Mouse (Mus musculus) midbrain, embryonic 11.5 days (tissue): ENCODE measurements at regions not wholly inside any gene's neighbourhood (a gene's known extent, or its start where the extent isn't known, plus 50 kb on each side); places are given as distances from the start of the nearest gene placed in this dataset.

Source experiments
- ATAC-seq: fragments of 200-750 bp; cut with Nextera tagmentation; 2 replicates; pipeline ENCODE4 v1.8.0; 2017; ENCODE audit warnings: moderate TSS enrichment, moderate library complexity; ENCODE audit not compliant: low FRiP score
- DNase-seq: peaks from one replicate; pipeline ENCODE4 v3.0.0; 2015; ENCODE audit warnings: low spot score; ENCODE audit errors: missing footprints
- H3K27ac ChIP-seq: fragments of 300-500 bp; sonication (generic); 2 replicates; pipeline ENCODE4 v1.5.1; 2014; ENCODE audit warnings: low read depth, low read length
- H3K27me3 ChIP-seq: fragments of 300-500 bp; sonication (generic); 2 replicates; pipeline ENCODE4 v1.6.1; 2014; ENCODE audit warnings: mild to moderate bottlenecking, low read length, moderate library complexity, mixed read lengths; ENCODE audit not compliant: control insufficient read depth, insufficient read depth
- H3K36me3 ChIP-seq: fragments of 300-500 bp; sonication (generic); 2 replicates; pipeline ENCODE4 v1.6.1; 2014; ENCODE audit warnings: mild to moderate bottlenecking, low read length, moderate library complexity, mixed read lengths; ENCODE audit not compliant: control insufficient read depth, insufficient read depth
- H3K4me1 ChIP-seq: fragments of 300-500 bp; sonication (generic); 2 replicates; pipeline ENCODE4 v1.6.1; 2014; ENCODE audit warnings: low read length; ENCODE audit not compliant: control insufficient read depth, insufficient read depth
- H3K4me2 ChIP-seq: fragments of 300-500 bp; sonication (generic); 2 replicates; pipeline ENCODE4 v1.6.1; 2014; ENCODE audit warnings: mild to moderate bottlenecking, moderate library complexity
- H3K4me3 ChIP-seq: fragments of 300-500 bp; sonication (generic); 2 replicates; pipeline ENCODE4 v1.5.1; 2014; ENCODE audit warnings: low read depth, low read length
- H3K9ac ChIP-seq: fragments of 300-500 bp; sonication (generic); 2 replicates; pipeline ENCODE4 v1.6.1; 2014; ENCODE audit warnings: low read length
- H3K9me3 ChIP-seq: fragments of 300-500 bp; sonication (generic); 2 replicates; pipeline ENCODE4 v1.6.1; 2016; ENCODE audit warnings: low read length; ENCODE audit not compliant: control insufficient read depth
- WGBS: fragments of 180-500 bp; shearing (Covaris S2); extraction: QIAGEN DNeasy Blood & Tissue Kit; methylation state at CpG from one replicate; pipeline ENCODE4 v1.1.7; 2014; 5-methylcytosine and 5-hydroxymethylcytosine counted together

GRCm38 (mm10) chr1:51660531-51660930 lies 182.3 kb upstream of the Nabp1 start:
- WGBS = 94% methylated on average over 1 of the region's 1 CpGs
- Histone ChIP-seq H3K4me2 (no peak overlapping the region), H3K36me3 (no peaks in the 10 kb centered on the region), H3K4me3 (no peak overlapping the region), H3K27ac (no peak overlapping the region), H3K27me3 (no peaks in the 10 kb centered on the region), H3K4me1 (no peaks in the 10 kb centered on the region), H3K9me3 (no peaks in the 10 kb centered on the region), H3K9ac (no peak overlapping the region)
- no peak for ATAC-seq
- DNase-seq = no peak

GRCm38 (mm10) chr1:51657203-51657602 lies 179.0 kb upstream of the Nabp1 start:
- 87% methylated on average over 4 of the region's 4 CpGs for WGBS
- H3K4me2 ChIP-seq = no peak overlapping the region
- no peak overlapping the region for H3K4me3 ChIP-seq
- DNase-seq (no peak), ATAC-seq (no peak)
- H3K9me3 ChIP-seq = no peaks in the 10 kb centered on the region
- no peak overlapping the region for H3K9ac ChIP-seq
- H3K36me3 ChIP-seq = no peaks in the 10 kb centered on the region
- no peaks in the 10 kb centered on the region for H3K4me1 ChIP-seq
- H3K27ac ChIP-seq = no peak overlapping the region
- H3K27me3 ChIP-seq = no peaks in the 10 kb centered on the region

- no peak overlapping the region for H3K9ac ChIP-seq
- no peaks in the 10 kb centered on the region for H3K36me3 ChIP-seq
- H3K4me1 ChIP-seq = no peaks in the 10 kb centered on the region
- H3K4me2 ChIP-seq = no peak overlapping the region
- ATAC-seq (peak; percentile 93), DNase-seq (no peak)
- 0 out of 2 replicates have a peak overlapping the region, but pooled peaks have one; percentile 35 for H3K27ac ChIP-seq
- 49% methylated on average over 3 of the region's 3 CpGs for WGBS
- no peaks in the 10 kb centered on the region for H3K27me3 ChIP-seq
- no peak overlapping the region for H3K4me3 ChIP-seq
- no peaks in the 10 kb centered on the region for H3K9me3 ChIP-seq
These were observed 172.4 kb upstream of the Nabp1 start for GRCm38 (mm10) chr1:51650653-51650995.

GRCm38 (mm10) chr1:51649963-51650652 lies 171.9 kb upstream of the Nabp1 start:
- H3K27me3 ChIP-seq = no peaks in the 10 kb centered on the region
- WGBS = 35% methylated on average over 4 of the region's 4 CpGs
- DNase-seq = no peak
- no peaks in the 10 kb centered on the region for H3K9me3 ChIP-seq
- no peak overlapping the region for H3K4me3 ChIP-seq
- no peak overlapping the region for H3K9ac ChIP-seq
- no peaks in the 10 kb centered on the region for H3K36me3 ChIP-seq
- H3K4me1 ChIP-seq = no peaks in the 10 kb centered on the region
- ATAC-seq = peak; percentile 92
- no peak overlapping the region for H3K4me2 ChIP-seq
- 0 out of 2 replicates have a peak overlapping the region, but pooled peaks have one; percentile 35 for H3K27ac ChIP-seq

- H3K4me1 ChIP-seq = no peaks in the 10 kb centered on the region
- no peaks in the 10 kb centered on the region for H3K27me3 ChIP-seq
- H3K4me2 ChIP-seq = no peak overlapping the region
- H3K9ac ChIP-seq = no peak overlapping the region
- H3K4me3 ChIP-seq = no peak overlapping the region
- H3K36me3 ChIP-seq = no peaks in the 10 kb centered on the region
- WGBS = 86% methylated on average over 2 of the region's 2 CpGs
- ATAC-seq = no peak
- no peak for DNase-seq
- no peaks in the 10 kb centered on the region for H3K9me3 ChIP-seq
- no peak overlapping the region for H3K27ac ChIP-seq
These were observed 169.7 kb upstream of the Nabp1 start for GRCm38 (mm10) chr1:51647955-51648354.

GRCm38 (mm10) chr1:51644399-51644798 lies 166.2 kb upstream of the Nabp1 start:
- Histone ChIP-seq H3K27me3 (no peaks in the 10 kb centered on the region), H3K27ac (no peak overlapping the region), H3K4me3 (no peak overlapping the region), H3K4me1 (no peaks in the 10 kb centered on the region), H3K4me2 (no peak overlapping the region), H3K9ac (no peak overlapping the region), H3K9me3 (no peaks in the 10 kb centered on the region), H3K36me3 (no peaks in the 10 kb centered on the region)
- ATAC-seq (0 out of 2 replicates have a peak, but pooled peaks have one; percentile 40), DNase-seq (peak; percentile 98)
- 28% methylated on average over 2 of the region's 2 CpGs for WGBS

GRCm38 (mm10) chr1:51643640-51644039 lies 165.4 kb upstream of the Nabp1 start:
- Histone ChIP-seq H3K9ac (no peak overlapping the region), H3K27ac (no peak overlapping the region), H3K36me3 (no peaks in the 10 kb centered on the region), H3K4me3 (no peak overlapping the region), H3K4me2 (no peak overlapping the region), H3K4me1 (no peaks in the 10 kb centered on the region), H3K9me3 (no peaks in the 10 kb centered on the region), H3K27me3 (no peaks in the 10 kb centered on the region)
- 60% methylated on average over 3 of the region's 3 CpGs for WGBS
- no peak for DNase-seq
- no peak for ATAC-seq

- H3K27ac ChIP-seq = no peak overlapping the region
- H3K27me3 ChIP-seq = no peaks in the 10 kb centered on the region
- no peaks in the 10 kb centered on the region; the same call in 1 of the 2 replicates for H3K4me1 ChIP-seq
- H3K4me3 ChIP-seq = no peak overlapping the region
- ATAC-seq = no peak
- 80% methylated on average over 6 of the region's 6 CpGs for whole genome bisulfite sequencing
- H3K9ac ChIP-seq = no peak overlapping the region
- H3K4me2 ChIP-seq = no peak overlapping the region
- H3K9me3 ChIP-seq = no peaks in the 10 kb centered on the region
- H3K36me3 ChIP-seq = no peaks in the 10 kb centered on the region
- no peak for DNase-seq
These were observed 160.5 kb upstream of the Nabp1 start for GRCm38 (mm10) chr1:51638519-51639302.

- Histone ChIP-seq H3K4me3 (no peak overlapping the region), H3K4me2 (no peak overlapping the region), H3K9ac (no peak overlapping the region), H3K27ac (no peak overlapping the region), H3K36me3 (no peaks in the 10 kb centered on the region), H3K9me3 (no peaks in the 10 kb centered on the region), H3K4me1 (no peaks in the 10 kb centered on the region; the same call in 1 of the 2 replicates), H3K27me3 (no peaks in the 10 kb centered on the region)
- WGBS = 54% methylated on average over 7 of the region's 7 CpGs
- no peak for ATAC-seq
- DNase-seq = no peak
These were observed 157.8 kb upstream of the Nabp1 start for GRCm38 (mm10) chr1:51635881-51636515.
